Mouse (Mus musculus): Measurements from ENCODE around the gene Akap11.

Akap11 gene

DNA sequence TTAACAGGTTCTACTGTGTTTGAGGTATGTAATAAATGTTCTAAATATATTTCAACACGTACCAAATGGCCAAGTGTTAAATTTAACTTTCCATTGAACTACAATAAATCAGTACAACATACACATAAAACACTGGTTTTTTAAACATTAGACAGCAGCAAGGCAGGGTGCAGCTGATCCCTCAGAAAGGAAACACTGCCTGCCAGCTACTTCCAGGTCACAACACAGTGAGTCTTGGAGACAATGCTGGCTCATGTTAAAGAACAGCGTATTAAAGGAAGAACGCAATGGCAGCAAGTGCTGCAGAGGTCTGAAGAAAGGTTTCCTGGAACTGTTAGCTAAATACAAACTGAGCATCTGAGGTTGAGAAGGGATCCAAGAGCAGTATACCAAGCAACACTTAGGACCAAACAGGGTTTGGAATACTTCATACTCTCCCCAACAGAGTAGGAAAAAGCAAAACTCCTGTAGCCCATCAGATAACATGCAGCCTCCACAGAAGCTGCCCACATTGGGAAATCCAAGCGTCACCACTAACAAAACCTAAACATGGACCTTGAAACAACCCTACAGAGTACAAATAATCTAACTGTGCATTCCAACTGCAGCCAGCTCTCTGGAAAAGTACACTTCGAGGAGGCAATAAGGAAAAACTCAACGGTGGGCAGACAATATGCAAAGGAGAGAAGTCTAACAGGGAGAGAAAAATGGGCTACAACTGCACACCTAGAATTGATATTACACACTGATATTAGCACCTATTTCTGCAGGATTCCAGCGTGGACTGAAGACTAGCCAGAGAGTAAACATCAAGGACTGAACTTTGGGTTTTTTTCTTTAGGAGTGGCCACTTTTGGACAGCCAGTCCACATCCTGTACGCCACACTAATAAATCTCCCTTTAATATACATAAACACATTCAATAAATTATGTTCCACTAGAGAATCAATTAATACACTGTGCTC, 7.9 kb downstream of the Akap11 start:
- in situ Hi-C loops (cut with MboI): no loop called here

DNA sequence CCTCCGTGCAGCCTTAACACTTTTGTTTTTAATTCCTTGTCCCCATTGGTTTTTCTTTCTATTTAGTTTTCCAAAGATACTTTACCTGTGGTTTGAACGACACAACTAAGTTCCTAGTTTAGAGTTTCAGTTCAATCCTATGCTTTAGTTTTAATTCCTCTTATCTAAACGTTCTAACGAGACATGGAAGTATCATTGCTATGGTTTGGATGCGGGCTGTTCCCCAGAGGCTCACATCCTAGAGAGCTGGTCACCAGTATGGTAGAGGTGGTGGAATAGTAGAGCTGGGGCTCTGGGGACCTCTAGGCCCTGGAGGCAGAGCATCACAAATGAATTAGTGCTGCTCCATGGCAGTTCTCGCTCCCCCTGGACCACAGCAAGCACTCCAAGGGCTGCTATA, 9.7 kb downstream of the Akap11 start:
- in situ Hi-C loops (cut with MboI): no loop called here

DNA sequence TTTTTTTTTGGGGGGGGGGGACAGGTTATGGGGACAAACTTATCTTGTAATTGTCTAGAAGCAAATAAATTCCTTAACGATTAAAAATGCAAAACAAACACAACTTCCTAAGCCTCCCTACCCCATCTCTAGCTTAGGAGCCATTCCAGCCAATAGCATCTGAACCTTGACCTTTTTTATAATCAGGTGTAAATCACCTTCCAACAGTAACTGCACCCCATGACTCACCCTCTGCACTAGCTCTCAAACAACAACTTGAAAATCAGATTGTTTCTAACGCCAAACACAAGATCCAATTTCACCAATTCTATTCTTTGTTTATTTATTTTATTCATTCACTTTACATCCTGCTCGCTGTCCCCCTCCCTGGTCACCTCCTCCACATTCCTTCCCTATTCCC, 10.1 kb downstream of the Akap11 start:
- in situ Hi-C loops (cut with MboI): no loop called here

DNA sequence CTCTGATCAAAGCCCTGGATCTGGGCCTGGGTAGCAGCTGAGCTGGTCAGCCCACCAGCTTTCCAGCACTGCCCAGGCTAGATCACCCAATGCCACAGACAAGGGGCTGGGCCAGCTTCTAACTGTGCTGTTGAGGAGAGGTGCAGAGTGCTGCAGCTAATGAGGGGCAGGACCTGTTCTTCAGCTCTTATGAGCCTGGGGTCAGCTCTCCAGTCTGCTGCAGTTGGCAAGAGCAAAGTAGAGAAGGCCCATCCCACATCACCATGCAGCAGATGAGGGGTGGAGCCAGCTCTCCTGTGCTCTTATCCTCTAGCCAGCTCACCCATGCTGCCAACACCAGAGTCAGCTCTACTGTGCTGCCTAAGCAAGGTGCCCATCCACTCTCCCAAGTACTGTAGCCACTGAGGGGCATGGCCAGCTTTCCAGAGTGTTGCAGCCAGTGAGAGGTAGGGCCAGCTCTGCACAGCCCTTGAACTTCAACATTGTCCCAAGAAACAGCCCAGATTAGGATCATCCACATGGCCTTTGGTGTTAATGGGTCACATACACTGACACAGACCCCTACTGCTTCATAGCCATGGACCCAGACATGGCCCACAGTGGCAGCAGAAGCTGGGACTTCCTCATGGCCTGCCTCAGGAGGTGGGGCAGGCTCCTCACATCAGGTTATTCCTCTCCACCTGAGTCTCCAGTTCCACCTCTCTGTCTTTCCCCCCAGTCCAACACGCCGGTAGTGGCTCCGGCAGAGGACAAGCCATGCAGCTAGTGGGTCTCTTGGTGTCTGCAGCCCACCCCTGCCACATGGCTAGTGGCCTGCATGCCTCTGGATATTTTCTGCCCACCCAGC, 10.8 kb downstream of the Akap11 start:
- in situ Hi-C loops (cut with MboI): no loop called here

DNA sequence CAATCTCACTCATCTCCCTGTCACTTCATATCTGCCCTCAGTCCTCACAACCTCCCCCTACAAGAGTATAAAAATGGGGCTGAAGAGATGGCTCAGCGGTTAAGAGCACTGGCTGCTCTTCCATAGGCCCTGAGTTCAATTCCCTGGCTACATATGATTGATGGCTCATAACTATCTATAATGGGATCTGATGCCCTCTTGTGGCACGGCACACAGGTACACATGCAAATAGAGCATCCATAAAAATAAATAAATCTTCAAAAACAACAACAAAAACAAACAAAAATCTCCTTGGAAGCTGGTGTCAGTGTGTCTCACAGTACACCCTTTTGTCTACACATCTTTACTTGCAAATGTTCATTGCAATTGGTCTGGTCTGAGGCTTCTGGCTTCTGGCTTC, 11.5 kb downstream of the Akap11 start:
- in situ Hi-C loops (cut with MboI): no loop called here

DNA sequence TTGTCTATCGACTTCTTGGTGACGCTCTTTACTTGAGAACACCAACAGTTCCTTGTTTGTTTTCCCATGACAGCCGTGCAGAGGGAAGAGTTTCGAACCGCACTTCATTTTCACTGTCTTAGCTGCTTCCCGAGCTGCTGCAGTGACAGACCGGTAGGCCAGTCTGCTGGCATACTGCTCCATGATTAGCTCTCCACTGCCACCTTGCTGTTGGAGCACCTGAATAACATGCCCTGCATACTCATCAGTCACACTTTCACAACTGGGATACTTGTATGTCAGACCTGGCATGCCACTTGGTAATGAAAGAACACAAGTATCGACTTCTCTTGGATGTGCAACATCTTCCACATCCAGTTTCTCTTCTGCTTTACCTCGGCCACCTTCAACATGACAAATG, 25.9 kb downstream of the Akap11 start:
- in situ Hi-C loops (cut with MboI): no loop called here

DNA sequence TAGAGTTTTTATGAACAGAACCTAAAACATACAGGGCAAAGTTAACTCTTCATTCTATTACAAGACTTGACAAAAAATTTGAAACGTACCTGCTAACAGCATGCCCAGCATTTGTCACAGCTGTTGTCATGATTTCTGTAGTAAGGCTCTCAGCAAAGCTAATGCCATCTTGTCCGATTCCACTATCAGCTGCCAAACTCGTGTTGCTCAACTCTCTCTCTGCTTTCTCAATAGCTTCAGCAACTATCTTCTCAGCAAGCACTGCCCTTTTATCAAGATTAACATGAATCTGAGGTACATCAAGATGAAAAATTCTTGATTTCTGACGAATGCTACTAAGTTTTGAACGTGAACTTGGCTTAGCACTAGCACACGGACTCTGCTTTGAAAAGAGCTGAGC, 26.8 kb downstream of the Akap11 start:
- in situ Hi-C loops (cut with MboI): no loop called here

DNA sequence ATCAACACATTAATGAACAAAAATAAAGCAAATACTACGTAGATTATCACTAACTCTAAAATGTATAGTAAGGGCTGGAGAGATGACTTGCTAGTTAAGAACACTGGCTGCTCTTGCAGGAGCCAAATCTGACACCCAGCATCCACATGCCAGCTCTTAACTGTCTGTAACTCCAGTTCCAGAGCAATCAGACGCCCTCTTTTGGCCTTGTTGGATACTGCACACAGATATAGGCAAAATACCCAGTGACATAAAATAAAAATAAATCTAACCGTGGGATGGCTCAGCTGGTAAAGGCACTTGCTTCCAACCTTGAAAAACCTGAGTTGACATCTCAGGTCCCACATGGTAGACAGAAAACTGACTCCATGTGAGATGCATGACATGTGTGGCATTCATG, 36.0 kb downstream of the Akap11 start:
- in situ Hi-C loops (cut with MboI): no loop called here

DNA sequence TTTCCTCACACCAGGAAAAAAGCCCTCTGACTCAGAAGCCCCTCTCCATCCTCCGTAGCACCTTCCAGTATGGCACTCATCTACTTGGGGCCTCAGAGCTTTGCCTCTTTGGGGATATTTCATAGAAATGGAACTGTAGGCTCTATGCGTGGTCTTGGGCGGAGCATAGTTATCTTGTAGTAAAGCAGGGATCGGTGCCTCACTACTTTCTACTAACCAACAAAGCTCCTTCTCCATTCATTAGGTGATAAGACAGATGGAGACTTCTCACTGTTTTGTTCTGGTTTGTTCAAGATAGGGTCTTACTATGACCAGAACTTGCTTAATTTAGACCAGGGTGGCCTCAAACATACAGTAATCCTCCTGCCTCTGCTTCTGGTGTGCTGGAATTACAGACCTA, 39.9 kb downstream of the Akap11 start:
- in situ Hi-C loops (cut with MboI): no loop called here

DNA sequence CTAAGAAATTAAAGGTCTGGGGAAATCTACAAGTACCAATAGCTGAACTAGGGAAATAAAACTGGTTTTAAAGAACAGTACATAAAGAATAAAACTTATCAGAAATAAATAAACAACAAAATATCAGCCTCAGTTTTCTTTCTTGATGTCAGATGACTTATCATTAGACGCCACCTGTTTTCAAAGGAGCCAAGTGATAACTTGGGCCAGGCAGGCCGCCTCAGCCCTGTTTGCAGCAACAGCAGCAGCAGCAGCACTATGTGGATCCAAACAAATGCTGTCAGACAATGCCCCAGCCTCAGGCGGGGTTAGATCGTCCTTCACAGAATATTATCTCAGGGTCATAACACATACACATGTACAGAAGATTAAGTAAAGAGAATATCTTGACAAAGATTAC, 41.4 kb downstream of the Akap11 start:
- in situ Hi-C loops (cut with MboI): no loop called here

DNA sequence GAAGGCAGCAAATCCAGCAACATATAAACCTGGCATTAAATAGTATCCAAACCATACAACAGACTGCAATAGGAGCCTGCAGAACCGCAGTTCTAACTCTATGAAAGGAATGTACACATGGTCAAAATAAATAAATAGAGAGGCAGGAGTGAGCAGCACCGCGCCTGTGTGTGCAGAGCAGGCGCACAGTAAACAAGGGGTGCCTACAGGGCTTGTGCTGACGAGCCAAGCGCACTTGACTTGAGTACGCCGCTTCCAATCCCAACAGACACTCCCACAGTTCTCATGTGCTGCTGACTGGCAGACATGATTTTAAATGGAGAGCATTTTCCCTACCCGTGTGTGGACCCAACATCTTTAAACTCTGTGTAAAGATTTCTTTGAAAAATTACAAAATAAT, 44.0 kb downstream of the Akap11 start:
- in situ Hi-C loops (cut with MboI): no loop called here

DNA sequence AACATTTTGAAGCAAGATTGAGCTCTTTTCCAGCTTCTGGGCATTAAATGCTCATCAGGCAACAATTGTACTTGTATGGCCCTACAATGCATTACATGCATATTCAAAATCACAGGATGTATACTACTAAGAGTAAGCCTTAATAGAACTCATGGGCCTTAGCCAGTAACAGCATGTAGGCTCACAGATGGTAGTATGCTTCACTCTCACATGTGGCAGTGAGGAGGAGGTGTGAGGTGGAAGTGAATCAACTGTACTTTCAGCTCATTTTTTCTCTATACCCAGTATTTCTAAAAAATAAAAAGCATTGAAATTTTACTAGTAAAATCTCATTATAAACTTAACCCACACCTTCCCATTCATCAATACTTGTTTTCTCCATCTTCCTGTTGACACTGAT, 45.2 kb downstream of the Akap11 start:
- in situ Hi-C loops (cut with MboI): no loop called here

DNA sequence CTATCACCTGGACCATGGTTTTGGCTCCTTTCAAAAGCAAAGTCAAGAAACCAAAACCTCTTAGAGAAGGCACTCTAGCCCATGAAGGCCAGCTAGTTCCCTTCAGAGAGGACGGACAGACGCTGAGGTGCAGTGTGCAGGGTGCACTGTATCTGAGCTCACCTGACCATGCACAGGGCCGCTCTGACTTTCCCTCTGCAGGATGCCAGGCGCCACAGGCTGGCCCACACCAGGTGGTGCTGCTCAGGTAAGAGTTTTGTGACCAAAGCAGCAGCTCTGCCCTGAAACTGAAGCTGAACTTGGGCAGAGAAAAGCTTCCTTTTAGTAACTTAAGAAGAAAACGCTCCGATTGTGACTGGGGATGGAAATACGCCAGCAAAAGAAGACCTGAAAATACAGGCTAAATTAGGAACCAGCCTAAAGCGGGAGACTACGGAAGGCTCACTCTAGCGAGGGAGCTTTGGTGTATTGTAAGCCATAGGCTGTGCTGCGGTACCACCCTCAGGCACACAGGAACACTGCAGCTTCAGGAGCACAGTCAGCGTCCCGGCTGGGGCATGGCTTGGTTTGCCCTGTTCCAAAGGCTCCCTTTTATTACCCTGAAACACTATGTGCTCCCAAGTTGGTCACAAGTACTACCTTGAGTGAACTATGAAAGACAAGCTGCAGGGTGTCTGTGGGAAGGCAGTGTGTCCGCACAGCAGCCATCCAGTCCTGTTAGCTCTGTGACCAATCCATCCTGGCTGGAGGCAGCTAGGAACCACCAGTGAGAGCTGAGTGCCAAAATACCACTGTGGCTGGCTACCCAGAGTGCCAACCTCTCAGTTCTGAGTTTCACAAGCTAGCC, 54.0 kb downstream of the Akap11 start:
- in situ Hi-C loops (cut with MboI): no loop called here

DNA sequence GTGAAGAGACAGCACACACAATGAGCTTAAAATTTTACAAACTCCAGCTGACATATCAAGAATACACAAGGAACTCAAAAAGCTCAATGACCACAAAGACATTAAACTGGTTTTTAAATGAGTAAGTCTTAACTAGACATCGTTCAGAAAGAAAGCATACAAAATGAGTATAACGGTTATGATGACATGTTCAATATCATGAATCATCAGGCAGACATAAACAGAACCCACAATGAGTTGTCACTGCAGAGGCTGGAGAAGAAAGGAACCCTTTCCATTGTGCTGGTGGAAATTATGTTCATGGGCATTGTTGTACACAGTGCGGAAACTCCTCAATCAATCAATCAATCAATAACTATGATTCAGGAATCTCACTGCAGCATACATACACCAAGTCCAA, 62.5 kb downstream of the Akap11 start:
- in situ Hi-C loops (cut with MboI): no loop called here

DNA sequence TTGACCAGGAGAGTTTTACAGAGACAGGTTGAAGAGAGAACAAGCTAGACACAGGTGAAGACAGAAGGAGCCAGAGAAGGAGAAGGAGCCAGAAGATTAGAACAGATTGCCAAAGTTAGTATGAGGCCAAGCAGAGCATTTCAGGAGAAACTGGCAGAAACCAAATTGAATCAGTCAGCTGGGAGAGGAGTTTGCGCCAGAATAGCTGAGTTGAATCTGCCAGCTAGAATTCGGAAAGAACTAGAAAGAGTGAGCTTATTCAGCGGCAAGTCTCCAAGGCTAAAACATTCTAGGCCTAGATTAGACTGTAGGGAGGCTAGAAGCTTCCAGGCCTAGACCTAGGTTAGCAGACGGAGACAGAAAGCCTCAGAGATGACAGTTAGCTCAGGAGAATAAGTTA, 65.9 kb downstream of the Akap11 start:
- in situ Hi-C loops (cut with MboI): no loop called here

DNA sequence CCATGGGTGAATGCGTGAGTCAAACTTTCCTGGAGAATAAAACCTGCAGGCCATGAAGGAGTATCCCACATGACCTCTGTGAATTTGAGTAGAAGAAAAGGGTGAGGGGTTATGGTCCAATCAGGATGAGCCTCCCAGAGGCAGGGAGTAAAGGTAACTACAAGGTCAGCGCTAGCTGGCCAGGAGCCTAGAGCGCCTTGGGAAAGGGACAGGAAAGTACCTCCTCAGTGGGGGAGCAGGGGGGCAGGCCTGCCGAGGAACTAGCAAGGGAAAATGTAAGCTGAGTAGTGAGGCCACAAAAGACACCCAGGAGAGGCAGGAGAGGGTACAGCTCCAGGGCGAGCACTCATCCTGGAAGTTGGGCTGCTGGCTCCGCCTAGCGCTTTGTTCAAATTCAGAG, 67.6 kb downstream of the Akap11 start:
- in situ Hi-C loops (cut with MboI): no loop called here

DNA sequence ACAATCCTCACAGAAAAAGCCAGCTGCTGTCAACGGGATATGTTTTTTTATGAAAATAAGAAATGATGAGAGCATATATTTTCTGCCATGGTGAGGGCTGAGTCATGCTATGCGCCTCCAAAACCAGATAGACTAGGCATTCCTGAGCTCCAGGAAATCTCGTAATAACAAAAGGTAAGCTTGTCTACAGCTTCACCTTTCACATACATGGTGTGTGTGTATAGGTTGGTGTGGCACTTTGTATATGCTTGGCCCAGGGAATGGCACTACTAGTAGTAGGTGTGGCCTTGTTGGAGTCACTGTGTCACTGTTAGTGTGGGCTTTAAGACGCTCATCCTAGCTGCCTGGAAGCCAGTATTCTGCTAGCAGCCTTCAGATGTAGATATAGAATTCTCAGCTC, 68.6 kb downstream of the Akap11 start:
- in situ Hi-C loops (cut with MboI): no loop called here

DNA sequence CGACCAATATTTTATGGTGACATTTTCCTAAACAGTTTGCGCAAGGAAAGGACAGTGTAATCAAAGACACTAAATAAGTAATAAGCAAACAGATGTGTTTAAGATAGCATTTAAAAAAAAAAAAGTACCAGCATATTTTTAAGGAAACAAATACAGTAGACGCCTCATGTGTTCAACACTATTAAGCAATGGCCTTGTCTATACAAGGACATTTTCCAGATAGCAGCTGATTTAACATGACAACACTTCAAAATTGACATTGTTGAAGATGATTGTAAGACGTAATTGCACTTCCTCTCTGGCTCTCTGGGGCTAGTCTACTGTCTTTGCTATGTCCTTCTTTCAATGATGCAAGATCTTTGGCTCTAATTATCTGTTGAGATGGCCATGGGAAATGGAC, 72.3 kb downstream of the Akap11 start:
- in situ Hi-C loops (cut with MboI): no loop called here

DNA sequence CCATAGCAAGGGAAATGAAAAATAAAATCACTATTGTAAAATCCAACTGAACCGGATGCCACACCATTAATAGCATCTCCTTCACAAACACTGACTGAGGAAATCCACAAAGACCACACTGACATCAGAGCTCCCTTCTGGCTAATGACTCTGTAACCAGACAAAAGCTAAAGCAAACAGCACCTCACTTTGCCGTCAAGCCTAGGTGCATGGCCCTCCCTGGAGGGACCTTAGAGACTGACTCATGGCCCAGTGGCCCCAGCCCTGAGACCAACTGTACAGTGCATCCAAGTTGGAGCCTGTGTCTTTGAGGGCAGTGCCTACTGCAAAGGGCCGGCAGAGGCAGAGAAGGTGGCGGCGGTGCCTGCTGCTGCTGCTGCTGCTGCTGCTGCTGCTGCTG, 77.5 kb downstream of the Akap11 start:
- in situ Hi-C loops (cut with MboI): no loop called here

DNA sequence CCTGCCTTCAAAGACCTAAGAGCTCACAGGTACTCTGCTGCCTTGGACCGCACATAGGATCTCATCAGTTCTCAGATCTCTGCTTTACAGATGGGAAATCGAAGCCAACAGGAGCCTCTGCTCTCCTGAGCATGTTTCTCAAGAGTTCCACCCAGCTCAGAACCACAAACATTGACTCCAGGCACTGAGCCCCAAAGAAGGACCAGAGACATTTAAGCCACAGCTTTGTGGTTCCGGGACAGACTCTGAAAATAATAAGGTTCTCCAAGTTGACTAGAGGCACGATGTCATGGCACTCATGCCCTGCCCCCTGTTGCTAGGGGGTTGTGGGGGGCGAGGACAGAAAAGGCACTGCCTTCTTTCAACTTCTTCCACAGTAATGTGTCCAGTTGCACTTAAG, 77.9 kb downstream of the Akap11 start:
- in situ Hi-C loops (cut with MboI): no loop called here

DNA sequence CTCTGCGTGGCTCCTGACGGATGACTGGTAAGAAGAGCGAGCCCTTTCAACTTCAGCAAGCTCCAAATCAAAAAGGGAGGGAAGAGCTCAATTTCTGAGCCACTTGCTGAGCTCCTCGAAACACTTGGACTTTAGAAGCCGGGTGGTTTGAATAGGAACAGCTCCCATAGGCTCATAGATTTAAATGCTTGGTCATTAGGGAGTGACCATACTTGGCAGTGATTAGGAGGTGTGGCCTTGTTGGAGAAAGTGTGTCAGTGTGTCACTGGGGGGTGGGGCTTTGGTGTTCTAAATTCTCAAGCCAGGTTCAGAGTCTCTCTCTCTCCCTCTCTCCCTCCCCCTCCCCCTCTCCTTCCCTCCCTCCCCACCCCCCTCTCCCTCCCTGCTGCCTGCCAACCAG, 81.6 kb downstream of the Akap11 start:
- in situ Hi-C loops (cut with MboI): no loop called here

DNA sequence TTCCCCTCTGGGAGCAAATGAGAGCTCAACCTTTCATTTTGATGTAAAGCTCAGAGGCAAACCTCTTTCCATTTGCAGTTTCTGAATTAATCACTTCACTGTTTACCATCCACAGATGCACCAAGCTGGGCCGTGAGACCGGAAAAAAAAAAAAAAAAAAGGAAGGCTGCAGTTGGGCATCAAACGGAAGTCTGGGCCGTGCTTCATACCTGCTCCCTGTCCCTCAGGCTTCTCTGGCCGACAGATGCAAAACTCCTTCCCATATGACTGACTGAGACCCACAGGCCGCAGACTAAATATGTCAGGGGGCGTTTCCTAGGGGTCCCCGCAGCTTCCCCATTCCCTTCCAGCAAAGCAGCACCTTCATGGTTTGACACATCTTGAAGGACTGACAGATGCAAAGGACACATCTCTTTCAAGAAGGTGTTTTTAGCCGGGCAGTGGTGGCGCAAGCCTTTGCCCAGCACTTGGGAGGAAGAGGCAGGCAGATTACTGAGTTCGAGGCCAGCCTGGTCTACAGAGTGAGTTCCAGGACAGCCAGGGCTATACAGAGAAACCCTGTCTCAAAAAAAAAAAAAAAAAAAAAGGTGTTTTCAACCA, 87.7 kb downstream of the Akap11 start:
- in situ Hi-C loops (cut with MboI): no loop called here
